Mouse (Mus musculus) frontal cortex, postnatal 10 days (tissue): ENCODE measurements around the gene Tmub2.

ENCODE experiments used
- DNase-seq, 2 experiments: peaks; one replicate each; pipeline ENCODE4 v3.0.0; 2022; ENCODE audit warnings: low spot score in 2 of 2, mixed read lengths in 1 of 2

Gene Tmub2

DNA sequence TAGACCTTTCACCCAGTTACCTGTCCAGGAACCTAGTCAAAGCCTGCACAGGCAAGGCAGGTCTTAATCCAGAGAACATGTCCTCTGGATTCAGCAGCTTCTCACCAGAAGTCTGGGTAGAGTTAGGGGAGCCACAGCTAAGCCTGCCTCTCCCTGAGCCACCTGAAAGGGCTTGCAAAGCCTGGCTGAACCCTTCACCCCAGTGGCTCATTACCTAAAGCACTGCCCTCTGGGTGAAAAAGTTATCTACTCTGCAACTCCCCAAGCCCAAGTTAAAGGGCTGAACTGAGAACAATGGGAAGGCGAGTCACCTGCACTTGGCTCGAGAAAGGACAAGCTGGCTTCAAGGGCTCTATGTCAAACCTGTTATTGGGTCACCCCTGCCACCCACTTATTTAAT lies 19.4 kb downstream of the Tmub2 start:
- DNase-seq = no peak

DNA sequence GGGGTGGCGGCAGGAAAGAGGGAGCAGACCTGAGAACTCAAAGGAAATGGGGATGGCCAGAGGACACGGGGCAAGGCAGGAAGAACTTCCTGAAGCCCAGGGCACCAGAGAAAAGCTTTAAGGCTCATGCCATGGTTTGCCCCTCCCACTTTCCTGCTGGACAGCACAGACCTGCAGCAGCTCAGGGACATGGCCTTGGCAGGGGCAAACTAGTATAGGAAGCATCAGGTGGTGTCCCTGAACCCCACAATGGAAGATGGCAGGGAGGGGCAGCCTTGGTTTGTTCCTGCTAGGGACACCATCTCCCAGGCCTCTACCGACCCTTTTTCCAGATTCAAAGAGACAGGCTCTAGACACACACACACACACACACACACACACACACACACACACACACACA lies 20.6 kb downstream of the Tmub2 start:
- no peak for DNase-seq

DNA sequence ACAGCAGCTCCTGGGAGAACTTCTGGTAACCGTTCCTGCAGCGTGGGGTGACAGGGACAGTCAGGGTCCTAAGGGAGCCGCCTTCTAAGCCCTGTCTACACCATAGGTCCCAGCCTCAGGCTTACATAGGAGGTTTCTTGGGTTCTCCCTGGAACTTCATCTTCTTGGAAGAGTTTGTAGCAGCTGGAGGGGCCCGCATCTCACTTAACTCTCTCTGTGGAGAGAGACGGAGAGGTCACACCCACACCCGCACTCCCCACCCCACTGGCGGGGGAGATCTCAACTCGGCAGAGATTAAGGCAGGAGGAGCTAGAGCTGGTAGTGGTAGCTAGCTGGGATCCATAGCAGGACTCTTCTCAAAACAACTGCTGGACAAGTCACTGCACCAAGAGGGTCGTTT lies 23.4 kb downstream of the Tmub2 start:
- no peak for DNase-seq

DNA sequence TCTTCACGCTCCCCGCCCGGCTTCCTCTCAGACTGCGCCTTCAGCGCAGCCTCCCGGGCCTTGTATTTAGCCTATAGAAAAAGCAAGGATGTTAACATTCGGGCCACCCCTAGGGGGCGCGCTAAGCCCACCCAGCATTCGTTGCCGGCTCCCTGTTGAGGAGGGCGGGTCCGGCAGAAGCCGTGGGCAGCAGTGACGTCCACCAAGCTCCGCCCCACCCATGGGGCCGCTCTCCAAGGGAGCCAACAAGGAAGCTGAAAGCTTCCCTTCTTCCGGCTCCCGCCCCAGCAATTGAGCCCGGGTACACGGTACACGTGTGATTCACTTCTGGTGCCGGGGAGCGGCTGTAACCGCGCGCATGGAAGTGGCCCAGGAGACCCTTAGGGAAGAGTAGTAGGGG lies 24.2 kb downstream of the Tmub2 start:
- peak; percentile 95 for DNase-seq

DNA sequence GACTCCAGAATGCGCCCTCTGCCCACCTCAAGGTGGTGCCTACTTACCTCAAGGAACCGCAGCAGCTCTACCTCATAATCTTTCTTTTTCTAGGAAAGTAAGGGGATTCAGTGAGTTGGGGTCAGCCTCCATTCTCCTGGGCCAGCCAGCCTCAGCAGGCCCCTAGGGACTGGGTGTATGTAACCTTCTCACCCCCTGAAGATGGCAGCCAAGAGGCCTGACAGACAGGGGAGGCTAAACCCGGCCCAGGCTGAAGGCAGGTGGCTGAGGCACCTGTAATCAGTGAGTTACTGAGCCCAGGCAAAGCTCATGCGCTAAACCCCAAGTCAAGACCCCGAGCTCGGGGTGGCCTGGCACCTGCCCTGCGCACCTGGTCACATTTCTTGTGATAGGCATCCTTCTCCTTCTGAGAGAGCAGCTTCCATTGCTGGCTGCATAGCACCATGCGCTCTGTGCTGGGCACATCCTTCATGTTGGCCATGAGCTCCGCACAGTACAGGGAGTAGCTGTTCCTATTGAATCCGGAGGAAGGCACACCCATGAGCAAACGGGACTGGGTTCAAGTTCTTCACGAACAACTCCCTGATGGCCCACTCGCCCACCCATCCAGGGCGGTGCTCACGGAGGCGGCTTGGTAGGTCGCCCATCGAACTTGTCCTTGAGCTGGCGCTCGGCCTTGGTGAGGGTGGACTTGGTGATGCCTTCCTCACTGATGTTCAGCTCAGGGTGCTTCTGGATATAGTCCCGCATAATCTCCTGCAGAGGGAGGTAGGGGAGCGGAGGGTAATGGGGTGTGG lies 25.3 kb downstream of the Tmub2 start:
- DNase-seq = no peak

DNA sequence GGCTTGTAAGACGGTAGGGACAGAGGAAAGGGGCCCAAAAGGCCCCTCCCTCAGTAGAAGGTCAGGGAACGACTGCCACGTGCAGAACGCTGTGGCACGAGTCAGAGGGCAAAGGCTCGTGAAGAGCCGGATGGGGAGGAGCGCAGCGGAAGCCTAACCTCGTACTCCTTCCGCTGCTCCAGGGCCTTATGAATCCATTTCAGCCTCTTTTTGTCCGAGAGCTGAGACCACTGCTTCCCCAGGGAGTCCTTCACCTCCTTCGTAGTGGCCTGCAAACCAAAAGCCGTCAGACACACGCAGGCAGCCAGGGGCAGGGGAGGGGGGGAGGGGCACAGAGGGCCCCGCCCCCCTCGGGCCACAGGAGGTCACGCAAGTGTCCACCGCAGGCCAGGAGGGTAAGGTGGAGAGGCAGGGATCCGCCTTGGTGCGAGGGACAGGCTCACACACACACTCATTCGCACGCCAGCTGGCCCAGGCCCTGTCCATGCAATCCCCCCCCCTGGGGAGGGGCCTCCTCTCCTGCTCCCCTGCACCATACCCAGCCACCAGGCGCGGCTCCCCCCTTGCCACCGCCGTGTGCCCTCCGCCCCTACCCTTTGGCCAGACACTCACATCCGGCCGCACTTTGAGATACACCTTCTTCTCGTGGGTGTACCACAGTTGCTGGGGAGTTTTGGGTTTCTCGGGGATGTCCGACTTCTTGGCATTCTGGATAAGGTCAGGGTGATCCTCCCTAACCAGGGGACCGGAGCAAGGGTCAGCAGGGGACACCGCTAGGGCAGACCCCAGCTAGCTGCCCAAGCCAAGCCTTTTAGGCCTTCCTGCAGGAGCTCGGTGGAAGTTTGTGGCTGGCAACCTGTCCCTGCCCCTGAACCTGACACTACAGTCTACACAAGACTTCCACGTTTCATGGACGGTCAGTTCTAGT lies 26.3 kb downstream of the Tmub2 start:
- no peak for DNase-seq

DNA sequence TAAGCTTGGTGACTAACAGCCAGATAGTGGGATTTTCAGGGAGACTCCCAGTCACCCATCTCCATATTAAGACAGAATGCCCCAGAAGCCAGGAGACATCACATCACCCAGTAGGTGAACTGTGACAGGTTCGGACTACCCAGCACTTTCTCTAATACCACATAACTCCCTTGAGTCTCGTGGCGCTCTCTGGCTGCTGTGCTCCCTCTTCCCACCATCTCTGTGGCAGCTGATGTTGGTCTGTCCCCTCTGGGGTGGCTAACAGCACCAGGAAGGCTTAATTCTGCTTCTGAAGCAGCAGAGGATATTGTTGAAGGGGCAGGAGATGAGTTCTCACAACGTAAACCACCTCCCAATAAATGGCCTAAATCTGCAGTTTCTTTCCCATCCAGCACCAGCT lies 27.2 kb downstream of the Tmub2 start:
- DNase-seq = no peak

DNA sequence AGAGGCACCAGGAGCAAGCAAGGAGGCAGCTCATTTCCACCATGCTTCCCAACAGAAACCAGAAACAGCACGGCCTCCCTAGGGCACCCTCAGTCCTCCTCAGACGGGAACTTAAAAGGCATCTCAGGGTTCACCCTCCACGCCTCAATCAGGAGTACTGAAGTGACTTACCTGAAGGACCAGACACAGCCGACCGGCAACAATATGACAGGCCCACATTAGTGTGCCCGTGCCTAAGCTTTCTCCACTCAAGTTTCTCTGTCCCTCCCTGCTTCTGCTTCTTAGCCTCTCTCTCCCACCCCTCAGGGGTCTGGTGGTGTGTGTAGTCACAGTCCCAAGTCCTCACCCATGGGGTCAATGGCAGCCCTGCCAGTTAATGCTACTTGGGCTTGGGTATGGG lies 27.9 kb downstream of the Tmub2 start:
- no peak for DNase-seq

DNA sequence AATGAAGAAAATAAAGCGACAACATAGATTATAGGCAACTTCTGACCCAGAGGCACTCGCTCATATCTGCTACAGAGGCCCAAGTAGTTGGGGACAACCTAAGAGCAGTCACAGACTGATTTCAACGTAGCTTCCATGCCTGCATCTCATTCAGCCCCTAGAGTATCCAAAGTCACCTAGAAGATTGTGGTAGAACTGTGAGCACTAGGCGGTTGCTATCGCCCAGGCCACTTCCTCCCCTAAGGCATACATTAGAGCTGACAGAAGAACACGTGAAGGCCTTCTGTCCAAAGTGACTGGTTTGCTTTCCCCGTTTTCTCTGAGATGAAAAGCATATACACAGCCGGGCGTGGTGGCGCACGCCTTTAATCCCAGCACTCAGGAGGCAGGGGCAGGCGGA lies 29.6 kb downstream of the Tmub2 start:
- no peak for DNase-seq

DNA sequence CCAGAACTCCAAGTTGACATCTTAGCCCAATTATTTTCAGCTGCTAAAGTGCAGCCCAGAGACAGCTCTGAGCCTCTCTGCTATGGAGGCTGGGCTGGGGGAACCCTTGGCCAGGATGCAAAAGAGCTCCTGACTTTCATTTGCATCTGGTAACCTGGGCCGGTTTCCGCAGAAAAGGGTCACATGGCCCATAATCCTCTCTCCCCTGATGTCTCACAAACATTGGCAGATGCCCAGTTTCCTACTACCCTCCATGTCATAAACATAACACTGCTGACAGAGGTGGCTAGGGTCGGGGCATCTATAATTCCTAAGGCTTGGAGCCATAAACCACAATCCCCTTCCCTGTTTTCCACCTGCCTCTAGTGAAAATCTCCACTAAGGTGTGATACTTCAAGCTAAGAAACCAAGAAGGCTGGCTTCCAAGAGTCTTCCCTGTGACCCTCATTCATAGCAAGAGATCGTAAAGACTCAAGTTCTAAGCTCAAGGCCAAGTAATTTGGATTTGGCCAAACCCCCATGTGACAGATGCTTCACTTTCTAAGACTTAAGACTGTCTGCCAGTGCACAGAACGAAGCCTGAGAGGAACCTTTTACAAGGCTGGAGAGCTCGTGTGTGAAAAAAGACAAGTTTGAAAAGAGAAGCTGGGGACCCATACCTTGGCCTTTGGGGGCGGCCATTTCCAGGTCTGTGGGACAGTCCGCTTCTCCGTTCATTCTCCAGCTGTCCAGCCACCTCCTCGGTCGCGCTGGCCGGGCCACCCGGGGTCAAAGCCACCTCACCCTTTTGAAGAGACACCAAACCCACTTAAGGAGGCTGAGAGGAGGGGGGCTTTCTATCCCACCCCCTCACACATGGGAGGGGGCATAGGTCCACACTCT lies 31.2 kb downstream of the Tmub2 start:
- peak in 1 of 2 experiments; percentile 67 for DNase-seq

DNA sequence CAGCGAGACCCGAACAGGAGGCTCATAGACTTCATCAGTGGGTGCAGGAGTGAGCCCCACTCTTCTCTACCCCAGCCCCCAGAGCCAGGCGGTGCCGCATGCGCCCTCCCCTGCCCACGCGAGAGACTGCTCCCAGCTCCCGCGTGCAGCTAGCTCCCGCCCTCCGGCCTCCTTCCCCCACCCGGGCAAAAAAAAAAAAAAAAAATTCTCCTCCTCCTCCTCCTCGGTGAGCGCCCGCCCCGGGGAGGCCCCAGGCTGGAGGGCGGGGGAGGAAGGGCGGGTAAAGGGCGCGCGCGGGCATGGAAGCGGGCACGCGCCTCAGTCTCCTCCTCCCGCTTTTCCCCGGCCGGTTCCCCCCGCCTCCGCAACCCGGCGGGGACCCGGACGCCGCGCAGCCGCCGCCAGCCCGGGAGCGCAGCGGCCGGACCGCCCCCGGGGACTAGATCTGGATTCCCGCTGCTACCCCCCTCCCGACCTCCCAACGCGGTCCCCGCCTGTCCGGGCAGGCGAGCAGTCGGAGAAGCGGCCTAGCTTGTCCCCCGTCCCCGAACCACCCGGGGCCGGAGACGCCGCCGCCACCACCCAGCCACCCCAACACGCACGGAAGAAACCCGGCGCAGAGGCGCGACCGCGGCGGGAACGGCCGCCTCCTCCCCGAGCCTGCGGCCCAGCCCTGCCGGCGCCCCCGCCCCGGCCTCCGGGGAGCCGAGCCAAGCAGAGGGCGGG lies 32.0 kb downstream of the Tmub2 start:
- DNase-seq = peak; percentile 82 to 87

DNA sequence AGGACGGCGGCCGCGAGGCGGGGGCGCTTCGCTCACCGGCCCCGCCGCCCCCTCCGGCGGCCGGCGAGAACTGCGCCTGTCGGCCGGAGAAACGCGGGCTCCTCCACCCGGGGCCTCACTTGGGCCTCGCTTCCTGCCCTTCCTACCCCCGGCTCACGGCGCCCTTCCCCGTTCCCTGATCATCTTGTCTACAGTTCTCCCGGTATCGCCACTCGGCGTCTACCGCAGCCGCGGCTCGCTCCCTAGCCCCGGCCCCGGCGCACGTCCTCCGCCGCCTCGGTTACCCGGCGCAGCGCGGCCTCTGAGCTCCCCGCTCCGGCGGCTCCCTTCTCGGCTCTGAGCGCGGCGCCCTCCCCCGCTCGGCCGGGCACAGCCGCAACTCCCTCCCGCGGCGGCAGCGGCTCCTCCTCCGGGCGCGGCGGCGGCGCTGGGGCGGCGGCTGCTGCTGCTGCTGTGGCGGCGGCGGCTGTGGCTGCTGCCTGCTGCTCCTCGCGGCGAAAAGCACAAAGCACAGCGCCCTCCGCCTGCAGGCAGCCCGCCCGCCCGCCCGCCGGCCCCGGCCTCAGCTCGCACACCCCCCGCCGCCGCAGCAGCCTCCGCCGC lies 32.7 kb downstream of the Tmub2 start:
- DNase-seq = peak in 1 of 2 experiments; percentile 70

DNA sequence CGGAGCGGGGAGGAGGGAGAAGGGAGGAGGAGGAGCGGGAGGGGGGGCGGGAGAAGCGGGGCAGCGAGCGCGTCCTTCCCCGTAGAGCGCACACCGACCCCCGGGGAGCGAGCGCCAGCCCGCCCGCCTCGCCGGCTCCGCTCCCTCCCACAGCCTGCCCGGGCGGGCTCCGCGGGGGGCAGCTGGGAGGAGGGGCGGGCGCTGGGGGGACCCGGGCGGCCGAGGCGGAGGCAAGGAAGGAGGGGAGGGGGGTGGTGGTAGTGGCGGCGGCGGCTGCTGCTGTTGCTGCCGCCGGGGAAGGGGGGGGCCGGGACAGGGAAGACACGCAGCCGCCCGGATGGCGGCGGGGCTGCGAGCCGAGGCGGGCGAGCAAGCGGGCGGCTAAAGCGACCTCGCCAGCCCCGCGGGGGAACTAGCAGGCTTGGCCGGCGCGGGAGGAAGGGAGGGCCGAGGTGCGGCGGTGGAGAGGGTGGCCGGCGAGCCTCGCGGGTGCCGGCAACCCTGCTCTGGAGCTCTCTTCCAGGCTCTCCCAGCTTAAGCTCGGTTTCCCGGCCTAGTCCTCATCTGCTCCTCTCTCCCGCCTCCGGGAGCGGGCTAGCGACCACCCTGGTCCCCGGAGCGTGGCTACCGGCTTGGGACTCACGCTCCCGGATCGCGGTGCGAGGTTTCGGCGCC lies 33.3 kb downstream of the Tmub2 start:
- DNase-seq = no peak

DNA sequence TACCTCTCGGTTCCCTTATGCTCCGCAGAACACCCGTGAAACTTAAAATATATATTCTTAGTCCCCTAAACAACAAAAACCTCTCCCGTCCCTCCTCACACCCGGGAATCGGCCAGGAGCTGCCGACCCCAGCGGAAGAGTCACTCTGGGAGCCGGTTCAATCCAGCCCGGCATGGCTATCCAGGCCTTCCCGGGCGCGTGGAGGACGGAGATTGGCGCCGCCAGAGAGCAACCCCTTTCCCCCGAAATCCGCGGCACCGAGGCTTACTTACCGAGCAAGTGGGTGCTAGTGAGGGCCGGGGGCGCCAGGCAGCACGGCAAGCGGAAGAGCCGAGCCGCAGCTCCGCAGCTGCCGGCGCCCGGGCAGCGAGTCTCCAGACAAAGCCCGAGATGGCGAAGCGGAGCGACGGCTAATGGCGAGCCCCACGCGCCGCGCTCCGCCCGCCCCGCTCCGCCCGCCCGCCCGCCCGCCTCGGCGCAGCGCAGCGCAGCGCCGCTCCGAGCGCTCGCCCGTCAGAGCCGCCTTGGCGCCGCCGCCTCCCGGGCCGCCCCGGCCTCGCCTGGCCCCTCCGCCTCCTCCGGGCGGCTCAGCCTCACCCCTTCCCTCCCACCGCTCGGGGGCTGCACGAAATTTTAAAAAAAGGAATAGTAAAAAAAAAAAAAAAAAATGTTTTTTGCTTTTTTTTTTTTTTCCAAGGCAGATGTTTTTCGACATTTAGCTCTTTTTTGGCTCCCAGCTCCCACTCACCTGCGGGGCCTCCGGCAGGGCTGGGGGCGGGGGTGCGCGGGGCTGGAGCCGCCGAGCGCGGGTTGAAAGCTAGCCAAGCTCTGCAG lies 34.1 kb downstream of the Tmub2 start:
- peak in 1 of 2 experiments; percentile 55 for DNase-seq

DNA sequence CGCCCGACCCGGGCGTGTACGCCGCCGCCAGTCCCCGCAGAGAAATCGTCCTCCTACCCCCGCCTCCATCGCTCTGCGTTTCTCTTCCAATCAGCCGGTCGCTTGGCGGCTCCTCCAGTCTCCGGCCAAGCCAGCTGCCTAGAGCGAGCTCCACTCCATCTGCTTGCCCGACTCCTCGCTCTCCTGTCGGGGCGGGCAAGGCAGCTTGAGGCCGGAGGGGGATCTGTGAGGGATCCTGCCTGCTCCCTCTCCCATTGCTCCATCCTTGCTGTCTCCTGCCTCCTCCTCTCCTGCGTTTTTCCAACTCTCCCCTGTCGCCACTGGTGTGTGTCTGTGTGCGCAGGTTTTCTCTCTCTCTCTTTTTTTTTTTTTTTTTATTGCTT lies 34.7 kb downstream of the Tmub2 start, which contains the start of gene Ubtf:
Ubtf (minus strand) TSS at position 333 of the 383 bp plus-strand sequence.
- peak; percentile 81 to 82 for DNase-seq

DNA sequence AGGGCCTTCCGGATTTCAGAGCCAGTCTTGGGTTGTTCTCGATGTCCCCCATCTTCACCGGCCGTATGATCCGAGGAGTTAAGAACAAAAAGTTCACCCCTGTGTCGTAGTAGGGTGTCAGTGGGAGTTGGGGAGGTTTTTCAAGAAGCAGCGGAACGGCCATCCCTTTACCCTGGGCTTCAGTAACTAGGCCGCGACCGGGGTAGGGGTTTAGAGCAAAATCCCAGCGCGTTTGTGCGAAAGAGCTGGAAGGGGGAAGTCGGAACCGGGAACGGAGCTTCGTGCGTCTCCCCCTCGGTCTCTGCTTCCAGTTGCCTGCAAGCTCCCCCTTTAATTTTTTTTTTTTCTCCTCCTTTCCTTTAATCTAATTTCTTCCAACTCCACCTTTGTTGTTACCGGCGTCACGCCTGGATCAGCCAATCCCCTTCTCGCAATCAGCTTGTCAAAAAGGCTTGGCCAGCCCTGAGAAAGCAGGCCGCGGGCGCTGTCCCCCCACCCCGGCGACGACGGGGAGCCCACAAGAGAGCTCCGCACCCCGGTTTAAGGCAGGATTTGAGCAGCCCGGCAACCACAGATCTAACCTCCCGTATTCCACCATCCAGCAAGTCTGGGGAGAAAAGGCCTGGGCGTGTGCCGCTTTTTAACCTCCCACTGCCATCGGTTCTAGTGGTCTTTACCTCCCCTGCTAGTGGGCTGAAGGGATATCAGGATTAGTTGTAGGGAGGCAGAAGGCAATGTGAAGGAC lies 35.4 kb downstream of the Tmub2 start:
- DNase-seq = peak; percentile 89 to 90

DNA sequence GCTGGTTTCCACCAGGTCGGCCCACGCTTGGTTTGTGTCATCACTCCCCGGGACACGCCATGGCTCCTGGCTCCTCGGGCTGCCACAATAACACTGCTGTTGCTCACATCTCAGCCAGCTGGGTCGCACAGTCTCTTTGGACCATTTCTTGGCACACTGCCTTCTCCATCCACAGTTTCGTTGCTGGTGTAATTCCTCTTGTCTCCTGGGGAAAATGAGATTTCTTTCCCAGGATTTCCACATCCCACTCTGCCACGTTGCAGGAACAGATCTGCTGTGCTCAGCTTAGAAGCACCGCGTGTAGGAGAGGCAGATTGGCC lies 35.9 kb downstream of the Tmub2 start:
- peak; percentile 73 to 79 for DNase-seq

DNA sequence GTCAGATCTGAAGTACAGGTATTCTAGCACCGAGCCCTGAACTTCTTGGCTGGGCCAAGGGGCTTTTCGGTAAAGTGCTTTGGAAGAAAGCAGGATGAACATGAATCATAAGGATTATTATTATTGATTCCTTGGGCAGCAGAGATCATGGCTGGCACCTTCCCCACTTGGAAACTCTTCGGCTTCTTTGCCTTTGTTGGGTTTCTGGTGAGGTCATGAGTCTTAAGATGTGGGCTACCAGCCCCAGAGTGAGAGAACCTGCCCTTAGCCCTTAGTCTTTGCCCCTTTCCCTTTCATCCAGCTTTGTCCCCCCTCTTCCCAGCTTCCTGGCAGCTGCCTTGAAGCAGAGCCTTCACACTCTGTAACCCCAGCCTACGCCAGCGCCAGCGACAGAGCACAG lies 37.2 kb downstream of the Tmub2 start:
- no peak for DNase-seq

DNA sequence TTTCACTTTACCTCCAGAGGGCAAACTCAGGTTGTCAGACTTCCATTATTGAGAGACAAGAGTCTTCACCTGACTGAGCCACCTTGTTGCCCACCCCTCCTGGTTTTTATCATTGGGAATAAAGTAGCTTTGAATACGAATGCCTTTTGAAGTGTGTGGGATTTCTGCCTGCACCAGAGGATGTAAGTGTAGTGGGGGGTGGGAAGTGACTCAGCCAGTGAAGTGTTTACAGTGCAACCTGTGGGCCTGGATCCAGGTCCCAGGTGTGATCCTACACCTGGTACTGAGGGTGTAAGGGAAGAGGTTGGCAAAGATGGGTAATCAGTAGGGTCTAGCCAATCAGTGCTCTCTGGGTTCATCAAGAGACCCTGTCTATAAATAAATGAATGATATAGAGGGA lies 38.8 kb downstream of the Tmub2 start:
- no peak for DNase-seq
